Mouse (Mus musculus): ENCODE results near the gene Prf1.

Gene Prf1

GRCm38 (mm10) chr10:61341557-61341956 is 43.9 kb downstream of the Prf1 start:
- peak; percentile 69 for DNase-seq

DNA sequence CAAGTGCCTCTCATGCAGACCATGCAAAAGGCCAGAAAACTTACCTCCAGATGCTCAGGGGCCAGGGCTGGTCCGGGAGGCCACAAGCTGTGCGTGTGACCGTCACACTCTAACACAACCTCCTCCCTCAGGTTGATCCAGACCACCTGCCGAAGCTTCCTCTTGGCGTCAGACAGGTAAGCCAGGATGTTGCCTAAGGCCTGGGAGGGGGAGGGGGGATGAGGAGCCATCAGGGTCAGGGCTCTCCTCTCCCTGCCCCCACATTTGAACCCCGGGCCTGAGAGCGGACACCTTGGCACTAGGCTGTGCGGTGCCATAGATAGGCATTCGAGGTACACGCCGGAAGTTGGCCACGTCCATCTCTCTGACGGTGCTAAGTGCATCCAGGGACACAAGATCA is 45.1 kb downstream of the Prf1 start:
- no peak for DNase-seq

DNA sequence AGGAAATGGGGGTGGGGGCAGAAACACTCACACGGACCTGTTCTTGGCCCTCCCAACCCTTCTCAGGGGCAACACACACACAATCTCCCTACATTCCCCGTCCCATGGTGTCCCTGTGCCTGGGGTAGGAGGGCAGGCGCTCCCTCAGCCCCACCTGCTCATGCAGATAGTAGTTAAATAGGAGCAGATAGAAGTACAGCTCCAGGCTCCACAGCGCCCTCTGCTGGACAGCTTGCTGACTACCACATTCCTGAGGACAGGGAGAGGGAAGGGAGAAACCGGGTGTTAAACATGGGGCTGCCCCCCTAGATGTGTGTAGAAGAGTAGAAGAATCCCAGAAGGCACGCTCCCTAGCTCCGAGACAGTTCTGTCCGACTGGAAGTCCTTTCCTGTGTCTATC is 46.3 kb downstream of the Prf1 start:
- DNase-seq = peak; percentile 62

GRCm38 (mm10) chr10:61345179-61345578 is 47.5 kb downstream of the Prf1 start:
- DNase-seq = no peak

DNA sequence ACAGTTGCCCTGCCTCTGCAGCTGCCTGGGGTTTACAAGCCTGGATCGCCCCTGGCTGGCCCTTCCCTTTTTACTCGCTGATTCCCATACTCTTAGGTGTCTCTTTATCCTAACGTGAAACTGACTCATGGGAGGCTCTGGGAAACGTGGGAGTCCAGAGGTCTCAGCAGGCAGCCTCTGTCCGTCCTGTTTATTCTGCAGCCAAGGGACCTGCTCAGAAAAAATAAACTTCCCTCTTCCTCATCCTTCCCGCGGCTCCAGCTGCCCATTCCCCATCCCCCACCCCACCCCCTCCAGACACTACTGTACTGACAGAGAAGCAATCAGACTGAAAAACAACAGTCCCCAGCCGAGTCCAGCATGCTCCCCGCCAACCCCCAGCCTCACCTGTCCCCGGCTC is 48.7 kb downstream of the Prf1 start:
- no peak for DNase-seq

- no peak for DNase-seq
Observed at GRCm38 (mm10) chr10:61351216-61351615, 53.6 kb downstream of the Prf1 start.
